Mouse (Mus musculus) bone marrow, adult 2 months (tissue): ENCODE measurements around the gene Mpz.

Source experiments
- CTCF ChIP-seq: fragments of 200-500 bp; IDR thresholded peaks from 2 replicates; pipeline ENCODE4 v1.5.1; 2011; ENCODE audit warnings: low read length, control low read depth; ENCODE audit not compliant: control insufficient read depth, insufficient read depth
- POLR2A ChIP-seq: fragments of 200-500 bp; IDR thresholded peaks from 2 replicates; pipeline ENCODE4 v1.6.1; 2011; ENCODE audit warnings: low read depth, mild to moderate bottlenecking, control low read depth, low read length, borderline replicate concordance; ENCODE audit not compliant: control insufficient read depth

GRCm38 (mm10) chr1:171193911-171194830 is 43.7 kb downstream of the Mpz start:
- TF ChIP-seq CTCF (no peak), POLR2A (no peak)
